Comparison of ENCODE assay signal across 23 mouse cellular contexts in the genomic region with DNA sequence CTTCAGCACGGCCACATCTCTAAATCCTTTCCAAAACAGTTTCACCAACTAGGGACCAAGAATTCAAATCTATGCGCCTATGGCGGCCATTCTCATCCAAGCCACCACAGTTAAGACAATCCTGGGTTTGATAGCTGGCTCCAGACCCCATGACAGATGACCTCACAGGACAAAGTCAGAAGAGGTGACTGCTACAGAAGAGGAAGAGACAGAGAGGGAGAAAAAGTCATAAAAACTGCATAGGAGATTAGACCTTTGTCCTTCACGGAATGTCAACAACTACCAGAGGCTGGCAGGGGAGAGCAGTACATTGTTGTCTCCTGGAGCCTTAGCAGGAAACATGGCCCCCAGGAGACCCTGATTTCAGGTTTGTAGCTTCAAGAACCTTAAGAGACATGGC.
DNase-seq lines count a peak whose midpoint lies in the region; ATAC-seq and TF ChIP-seq lines count a peak whose summit lies in the region.
"Had no signal": no experiment of that assay in that cellular context is flagged by ENCODE, and none has a peak within 500 bp of the region (broad histone marks: within the 10 kb centered on the region; RNA-seq: fewer than 3 reads in every experiment).

No protein-coding gene starts in this region.

- no peak for TF ChIP-seq CTCF in midbrain, postnatal 0 days (IDR thresholded peaks at IDR 0.05)
- TF ChIP-seq CTCF in intestine, postnatal 0 days (IDR thresholded peaks at IDR 0.05; ENCODE audit: low read depth): no peak

- H3K27ac ChIP-seq in midbrain, embryonic 11.5 days (ENCODE audit: low read depth, low read length): no peak overlapping the region
- H3K27ac ChIP-seq in midbrain, postnatal 0 days (ENCODE audit: low read depth, low read length): no peak overlapping the region
- H3K27ac ChIP-seq in intestine, embryonic 15.5 days: no peak overlapping the region
- no peak overlapping the region for H3K27ac ChIP-seq in intestine, postnatal 0 days (ENCODE audit: low read depth, low read length)
- no peak overlapping the region for H3K27ac ChIP-seq in hindbrain, embryonic 11.5 days (ENCODE audit: low read depth, low read length)
- H3K27ac ChIP-seq: embryonic facial prominence, embryonic 15.5 days; forebrain, embryonic 10.5 days; forebrain, embryonic 12.5 days had no signal

- no peak overlapping the region for H3K9ac ChIP-seq in midbrain, embryonic 11.5 days (ENCODE audit: low read length)
- H3K9ac ChIP-seq in midbrain, postnatal 0 days (replicated peaks; ENCODE audit: low read length, poor library complexity, severe bottlenecking): no peak overlapping the region
- no peak overlapping the region for H3K9ac ChIP-seq in intestine, embryonic 15.5 days
- no peak overlapping the region for H3K9ac ChIP-seq in intestine, postnatal 0 days (ENCODE audit: low read depth, low read length)
- H3K9ac ChIP-seq in hindbrain, embryonic 11.5 days (ENCODE audit: low read depth, low read length): no peak overlapping the region
- H3K9ac ChIP-seq: embryonic facial prominence, embryonic 13.5 days; embryonic facial prominence, embryonic 15.5 days; forebrain, embryonic 12.5 days had no signal

- H3K4me3 ChIP-seq in midbrain, embryonic 11.5 days (ENCODE audit: low read depth, low read length): no peak overlapping the region
- H3K4me3 ChIP-seq in midbrain, postnatal 0 days (ENCODE audit: low read depth, low read length): no peak overlapping the region
- no peak overlapping the region for H3K4me3 ChIP-seq in intestine, embryonic 15.5 days (replicated peaks)
- no peak overlapping the region for H3K4me3 ChIP-seq in intestine, postnatal 0 days (ENCODE audit: low read depth, low read length)
- no peak overlapping the region for H3K4me3 ChIP-seq in hindbrain, embryonic 11.5 days (ENCODE audit: low read depth, low read length)
- H3K4me3 ChIP-seq: embryonic facial prominence, embryonic 13.5 days; embryonic facial prominence, embryonic 15.5 days; erythroblast, embryonic 14.5 days; forebrain, embryonic 10.5 days; forebrain, embryonic 12.5 days had no signal

- H3K4me2 ChIP-seq in midbrain, embryonic 11.5 days: no peak overlapping the region
- H3K4me2 ChIP-seq in midbrain, postnatal 0 days (ENCODE audit: low read depth, low read length, poor library complexity, severe bottlenecking): no peak overlapping the region
- no peak overlapping the region for H3K4me2 ChIP-seq in intestine, embryonic 15.5 days (replicated peaks)
- H3K4me2 ChIP-seq in intestine, postnatal 0 days (replicated peaks; ENCODE audit: low read depth): no peak overlapping the region
- H3K4me2 ChIP-seq in hindbrain, embryonic 11.5 days (replicated peaks; ENCODE audit: low read depth, low read length): no peak overlapping the region
- H3K4me2 ChIP-seq: embryonic facial prominence, embryonic 13.5 days; embryonic facial prominence, embryonic 15.5 days; forebrain, embryonic 12.5 days had no signal

- peaks cover 2% of the 10 kb centered on the region; the same call in 1 of the 2 replicates for H3K4me1 ChIP-seq in midbrain, embryonic 11.5 days (ENCODE audit: control insufficient read depth, insufficient read depth, low read length)
- no peaks in the 10 kb centered on the region for H3K4me1 ChIP-seq in midbrain, postnatal 0 days (ENCODE audit: insufficient read depth, low read length)
- no peaks in the 10 kb centered on the region for H3K4me1 ChIP-seq in intestine, embryonic 15.5 days (replicated peaks)
- no peaks in the 10 kb centered on the region for H3K4me1 ChIP-seq in intestine, postnatal 0 days (replicated peaks; ENCODE audit: control insufficient read depth, insufficient read depth, low read length)
- no peaks in the 10 kb centered on the region for H3K4me1 ChIP-seq in hindbrain, embryonic 11.5 days (replicated peaks; ENCODE audit: control insufficient read depth, insufficient read depth, low read length)

- H3K27me3 ChIP-seq in midbrain, embryonic 11.5 days (ENCODE audit: control insufficient read depth, insufficient read depth, low read length): no peaks in the 10 kb centered on the region
- H3K27me3 ChIP-seq in midbrain, postnatal 0 days (ENCODE audit: insufficient read depth, low read length): peaks cover 4% of the 10 kb centered on the region; the same call in 1 of the 2 replicates
- no peaks in the 10 kb centered on the region for H3K27me3 ChIP-seq in intestine, embryonic 15.5 days (replicated peaks)
- no peaks in the 10 kb centered on the region for H3K27me3 ChIP-seq in intestine, postnatal 0 days (replicated peaks; ENCODE audit: control insufficient read depth, insufficient read depth, low read length)
- no peaks in the 10 kb centered on the region for H3K27me3 ChIP-seq in hindbrain, embryonic 11.5 days (ENCODE audit: control insufficient read depth, insufficient read depth, low read length)
- H3K27me3 ChIP-seq: embryonic facial prominence, embryonic 13.5 days; embryonic facial prominence, embryonic 15.5 days had no signal

- DNase-seq in midbrain, embryonic 11.5 days (ENCODE audit: low spot score, missing footprints): peak; percentile 85
- DNase-seq in midbrain, postnatal 0 days (ENCODE audit: low spot score): no peak
- no peak for DNase-seq in neural tube, embryonic 10.5 days (ENCODE audit: extremely low spot score, low spot score)
- DNase-seq in hindbrain, embryonic 11.5 days (ENCODE audit: low spot score): no peak
- no peak for DNase-seq in thymus, postnatal 25 days
- DNase-seq: adrenal gland, adult 2 months; adrenal gland, postnatal 10 days; adrenal gland, postnatal 25 days; cerebellum, adult 11 months; cerebellum, adult 18-20 months; cerebellum, adult 8-10 months; cerebellum, adult 9-11 months; cerebellum, postnatal 14 days; cerebellum, postnatal 36 days; embryo, embryonic 11 days had no signal

- WGBS in midbrain, embryonic 11.5 days: 84% methylated on average over 4 of the region's 4 CpGs
- WGBS in midbrain, postnatal 0 days: 94% methylated on average over 4 of the region's 4 CpGs
- WGBS in intestine, embryonic 15.5 days: 75% methylated on average over 4 of the region's 4 CpGs
- 61% methylated on average over 4 of the region's 4 CpGs for WGBS in intestine, postnatal 0 days
- 89% methylated on average over 4 of the region's 4 CpGs for WGBS in hindbrain, embryonic 11.5 days

- no peak for ATAC-seq in midbrain, embryonic 11.5 days (ENCODE audit: low FRiP score)
- ATAC-seq in midbrain, postnatal 0 days (ENCODE audit: low FRiP score): no peak
- peak; percentile 89 for ATAC-seq in intestine, embryonic 15.5 days
- ATAC-seq in intestine, postnatal 0 days: peak; percentile 86
- no peak for ATAC-seq in hindbrain, embryonic 11.5 days (ENCODE audit: low FRiP score)
- ATAC-seq: forebrain, embryonic 14.5 days had no signal

- H3K36me3 ChIP-seq in midbrain, embryonic 11.5 days (ENCODE audit: control insufficient read depth, insufficient read depth, low read length): no peaks in the 10 kb centered on the region
- no peaks in the 10 kb centered on the region for H3K36me3 ChIP-seq in midbrain, postnatal 0 days (ENCODE audit: insufficient read depth, low read length)
- H3K36me3 ChIP-seq in intestine, embryonic 15.5 days: no peaks in the 10 kb centered on the region
- H3K36me3 ChIP-seq in intestine, postnatal 0 days (ENCODE audit: control insufficient read depth, insufficient read depth): no peaks in the 10 kb centered on the region
- no peaks in the 10 kb centered on the region for H3K36me3 ChIP-seq in hindbrain, embryonic 11.5 days (ENCODE audit: control insufficient read depth, insufficient read depth, low read length)
- H3K36me3 ChIP-seq: embryonic facial prominence, embryonic 15.5 days; forebrain, embryonic 10.5 days; forebrain, embryonic 12.5 days had no signal

- H3K9me3 ChIP-seq in midbrain, embryonic 11.5 days (ENCODE audit: control insufficient read depth, low read length): no peaks in the 10 kb centered on the region
- no peaks in the 10 kb centered on the region for H3K9me3 ChIP-seq in midbrain, postnatal 0 days (ENCODE audit: low read length)
- H3K9me3 ChIP-seq in intestine, embryonic 15.5 days: no peaks in the 10 kb centered on the region
- H3K9me3 ChIP-seq in intestine, postnatal 0 days (ENCODE audit: control insufficient read depth): no peaks in the 10 kb centered on the region
- no peaks in the 10 kb centered on the region for H3K9me3 ChIP-seq in hindbrain, embryonic 11.5 days (ENCODE audit: control insufficient read depth, low read length)
- H3K9me3 ChIP-seq: embryonic facial prominence, embryonic 13.5 days; embryonic facial prominence, embryonic 15.5 days; forebrain, embryonic 10.5 days; forebrain, embryonic 12.5 days had no signal

Comparison
In these comparisons a context has a peak if more than half of its experiments do, and no peak if none do; other contexts are left out.
1. ATAC-seq: peak in intestine, embryonic 15.5 days (single experiment) and intestine, postnatal 0 days (single experiment); none in midbrain, embryonic 11.5 days (single experiment), midbrain, postnatal 0 days (single experiment) and hindbrain, embryonic 11.5 days (single experiment).